Mouse (Mus musculus) cerebellum, postnatal 14 days (tissue): ENCODE measurements around the gene Fetub.

Source experiments
- DNase-seq, 2 experiments: peaks; one replicate each; pipeline ENCODE4 v3.0.0; 2021; ENCODE audit warnings: mixed read lengths in 2 of 2

The Fetub gene

GRCm38 (mm10) chr16:22967383-22968030 is 49.4 kb downstream of the Fetub start:
- DNase-seq: no peak
